Mouse (Mus musculus): ENCODE data around the gene Sgcb.

The Sgcb gene

GRCm38 (mm10) chr5:73647261-73647900 is at the start of gene Sgcb:
TSS of gene Sgcb (minus strand) at chr5:73647790.
- DNase-seq (ENCODE audit: low read depth, low spot score) = no peak

DNA sequence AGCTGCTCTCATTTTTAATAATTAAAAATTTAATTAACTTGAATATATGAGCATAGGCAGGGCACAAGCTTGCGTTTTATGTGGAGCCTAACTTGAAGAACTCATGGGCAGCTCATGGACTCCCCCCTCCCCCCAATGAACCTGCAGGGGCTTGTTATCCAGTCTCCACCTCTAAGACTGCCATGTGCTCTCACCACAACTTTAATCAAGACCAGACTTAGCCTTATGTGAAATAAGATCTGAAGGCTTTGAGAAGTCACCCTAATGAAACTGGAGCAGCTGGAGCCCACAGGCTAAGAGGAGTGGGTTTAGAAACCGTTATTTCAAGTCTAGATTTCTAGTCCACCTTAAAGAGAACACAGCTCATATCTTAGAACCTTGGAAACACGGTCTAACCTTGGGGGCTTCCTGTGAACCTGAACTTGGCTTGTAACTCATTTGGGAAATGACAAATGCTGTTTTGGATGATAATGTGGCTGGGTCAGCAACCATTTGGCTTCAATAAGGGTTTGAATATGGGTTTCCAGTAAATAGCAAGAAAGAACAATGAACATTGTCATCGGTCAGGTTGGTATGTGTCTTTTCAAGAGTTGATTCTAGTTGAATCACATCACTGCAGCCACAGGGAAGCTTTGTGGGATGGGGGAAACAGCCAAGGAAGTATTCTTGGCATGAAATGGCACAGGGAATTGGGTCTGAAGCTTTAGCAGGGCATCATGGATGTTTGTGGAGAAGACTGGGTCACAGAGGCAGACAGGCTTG is 46.8 kb upstream of the Sgcb start:
- no peak for DNase-seq (ENCODE audit: low read depth, low spot score)

GRCm38 (mm10) chr5:73693778-73694177 is 46.2 kb upstream of the Sgcb start:
- no peak for DNase-seq (ENCODE audit: low read depth, low spot score)

DNA sequence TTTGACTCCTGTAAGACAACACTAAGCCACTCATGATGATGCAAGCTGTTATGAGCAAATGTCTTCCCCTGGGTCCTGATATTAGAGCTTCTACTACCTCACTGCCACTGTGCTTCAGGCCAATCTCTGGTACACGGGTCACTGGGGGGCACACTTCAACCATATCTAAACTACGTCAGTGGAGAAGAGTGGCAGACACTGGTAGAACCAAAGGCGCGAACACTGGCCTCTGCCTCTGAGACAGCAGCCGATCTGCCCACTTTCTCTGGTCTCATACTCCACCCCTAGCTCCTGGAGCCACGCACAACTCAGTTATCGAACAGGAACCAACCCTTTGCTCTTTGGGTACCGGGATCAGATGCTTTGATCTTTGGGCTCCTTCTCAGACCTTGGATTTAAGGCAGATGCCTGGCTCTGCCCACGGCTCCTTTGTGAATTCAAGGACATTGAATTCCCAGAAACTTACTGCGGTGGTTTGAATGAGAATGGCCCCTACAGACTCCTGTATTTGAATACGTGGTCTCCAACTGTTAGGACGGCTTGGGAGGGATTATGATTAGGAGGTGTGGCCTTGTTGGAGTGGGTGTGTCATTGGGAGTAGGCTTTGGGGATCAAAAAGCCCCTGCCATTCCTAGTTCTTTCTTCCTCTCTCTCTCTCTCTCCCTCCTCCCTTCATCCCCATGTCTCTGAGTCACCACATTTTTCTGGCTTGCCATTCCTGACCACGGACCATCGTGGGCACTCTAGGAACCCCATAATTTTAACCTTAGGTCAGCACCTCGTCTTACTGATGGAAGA is 44.3 kb upstream of the Sgcb start:
- DNase-seq (ENCODE audit: low read depth, low spot score) = peak; percentile 56

DNA sequence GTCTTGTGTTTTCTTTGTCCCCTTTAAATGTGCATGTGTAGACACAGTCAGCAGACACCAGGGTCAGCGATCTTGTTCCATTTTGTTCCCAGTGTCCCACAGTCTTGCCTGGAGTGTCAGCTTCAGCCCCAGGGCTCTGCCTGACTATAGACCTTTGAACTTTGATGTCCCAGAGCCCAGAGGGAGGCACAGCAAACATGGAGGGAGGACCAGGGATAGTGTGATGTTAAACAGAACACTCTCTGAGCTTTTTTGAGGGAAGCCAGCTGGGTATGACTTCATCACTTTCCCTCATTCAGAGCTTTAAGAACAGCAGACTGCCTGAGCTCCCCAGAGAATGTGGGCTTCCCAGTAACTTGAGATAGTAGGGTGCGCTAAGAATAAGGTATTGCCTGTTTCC is 42.6 kb upstream of the Sgcb start:
- no peak for DNase-seq (ENCODE audit: low read depth, low spot score)

DNA sequence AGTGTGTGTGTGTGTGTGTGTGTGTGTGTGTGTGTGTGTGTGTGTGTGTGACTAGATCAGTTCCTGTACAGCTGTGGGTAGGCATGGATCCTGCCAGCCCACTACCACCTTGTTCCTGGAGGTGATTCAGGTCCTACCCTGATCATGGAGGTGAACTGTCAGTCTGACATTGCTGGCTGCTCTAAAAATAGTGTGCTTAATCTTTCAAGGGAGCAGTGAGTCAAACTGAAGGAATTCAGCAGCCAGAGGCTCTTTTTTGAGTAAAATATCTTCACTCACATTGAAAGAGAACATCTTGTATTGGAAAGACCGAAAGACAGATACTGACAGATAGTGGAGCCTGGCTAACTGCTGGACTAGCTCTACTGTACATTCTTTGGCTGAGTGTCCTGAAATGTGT is 41.0 kb upstream of the Sgcb start:
- no peak for DNase-seq (ENCODE audit: low read depth, low spot score)

- no peak for DNase-seq (ENCODE audit: low read depth, low spot score)
Observed at GRCm38 (mm10) chr5:73686149-73686548, 38.6 kb upstream of the Sgcb start.

DNA sequence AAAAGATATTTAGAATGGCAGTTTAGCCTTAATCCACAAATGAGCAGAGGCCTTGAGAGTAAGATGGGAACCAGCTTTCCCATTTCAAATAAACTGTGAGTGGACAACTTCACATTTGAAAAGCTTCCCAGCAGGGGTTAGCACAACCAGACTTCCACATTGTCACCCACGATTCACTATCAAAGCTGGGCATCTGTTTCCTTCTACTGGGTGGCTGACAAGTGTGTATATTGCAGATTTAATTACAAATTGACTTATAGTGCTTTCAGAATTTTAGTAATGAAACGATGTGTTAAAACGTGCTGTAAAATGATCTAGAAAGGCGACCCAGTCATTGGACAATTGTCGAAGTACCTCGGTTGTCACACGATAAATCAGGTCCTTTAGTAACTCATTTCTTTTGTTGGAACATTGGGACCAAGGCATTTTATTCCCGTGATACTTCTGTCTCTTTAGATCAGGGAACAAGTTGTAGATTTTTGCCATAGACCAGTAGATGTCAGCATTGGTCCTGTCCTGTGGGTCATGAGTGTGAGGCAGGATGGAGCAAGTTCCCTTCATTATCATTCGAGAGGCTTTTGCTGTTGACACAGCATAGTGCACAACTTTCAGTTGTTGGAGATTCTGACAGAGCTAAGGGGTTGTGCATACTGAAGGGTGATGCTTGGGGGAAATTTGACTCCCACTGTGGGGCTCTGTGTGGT is 36.3 kb upstream of the Sgcb start:
- DNase-seq (ENCODE audit: low read depth, low spot score) = no peak

DNA sequence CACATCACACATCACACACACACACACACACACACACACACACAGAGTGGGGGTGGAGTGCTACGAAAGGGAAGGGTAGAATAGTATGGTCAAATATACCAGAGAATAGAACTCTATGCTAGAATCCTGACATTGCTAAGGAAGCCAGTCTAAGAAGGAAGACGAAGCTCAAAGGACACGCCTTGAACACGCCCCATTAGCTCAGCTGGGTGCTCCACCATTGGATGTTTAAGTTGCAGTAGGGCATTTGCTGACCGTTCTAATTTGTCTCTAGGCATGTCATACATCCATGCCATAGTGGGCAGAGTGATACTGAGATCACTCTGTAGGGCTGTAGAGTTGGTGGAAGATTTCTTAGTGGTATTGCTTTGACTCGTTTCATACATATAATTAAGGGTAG is 35.6 kb upstream of the Sgcb start:
- no peak for DNase-seq (ENCODE audit: low read depth, low spot score)

GRCm38 (mm10) chr5:73676626-73677025 is 29.0 kb upstream of the Sgcb start:
- DNase-seq (ENCODE audit: low read depth, low spot score) = no peak

- no peak for DNase-seq (ENCODE audit: low read depth, low spot score)
Observed at GRCm38 (mm10) chr5:73675604-73676003, 28.0 kb upstream of the Sgcb start.

- DNase-seq (ENCODE audit: low read depth, low spot score) = no peak
Observed at GRCm38 (mm10) chr5:73669386-73669785, 21.8 kb upstream of the Sgcb start.

DNA sequence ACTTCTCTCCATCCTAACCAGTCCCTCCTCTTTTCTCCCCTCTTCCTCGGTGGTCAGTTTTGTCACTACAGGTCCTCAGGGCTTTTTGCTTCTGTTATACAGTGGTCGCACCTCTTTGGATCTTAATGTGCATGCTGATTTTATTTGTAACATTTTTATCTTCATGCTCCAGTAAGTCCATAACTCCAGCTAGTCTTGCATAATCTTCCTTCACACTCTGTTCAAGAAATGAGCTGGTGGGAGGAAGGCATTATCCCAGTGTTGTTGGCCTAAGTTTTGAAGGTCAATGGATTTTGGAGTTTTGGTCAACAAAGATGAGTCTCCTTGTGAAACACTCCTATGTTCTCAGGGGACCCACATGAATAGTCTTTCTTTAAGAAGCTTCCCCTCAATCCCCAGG is 20.3 kb upstream of the Sgcb start:
- DNase-seq (ENCODE audit: low read depth, low spot score) = no peak

GRCm38 (mm10) chr5:73666695-73667094 is 19.1 kb upstream of the Sgcb start:
- DNase-seq (ENCODE audit: low read depth, low spot score) = no peak

DNA sequence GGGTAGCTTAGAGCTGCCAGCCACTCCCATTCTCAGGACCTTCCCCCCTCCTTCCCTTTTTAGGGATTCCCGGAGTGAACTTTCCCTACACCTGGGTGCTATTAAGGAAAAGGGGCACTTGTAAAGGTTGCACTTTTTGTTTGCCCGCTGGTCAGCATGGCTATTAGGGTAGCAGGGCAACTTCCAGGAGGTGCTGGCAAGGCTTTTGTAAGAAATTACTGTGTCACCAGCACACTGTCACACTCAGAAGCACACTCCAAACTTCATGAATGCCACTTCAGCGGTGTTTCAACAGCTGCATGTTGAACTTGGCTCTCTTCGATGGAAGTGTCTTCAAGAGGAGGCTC is 4.2 kb upstream of the Sgcb start:
- DNase-seq (ENCODE audit: low read depth, low spot score) = no peak

DNA sequence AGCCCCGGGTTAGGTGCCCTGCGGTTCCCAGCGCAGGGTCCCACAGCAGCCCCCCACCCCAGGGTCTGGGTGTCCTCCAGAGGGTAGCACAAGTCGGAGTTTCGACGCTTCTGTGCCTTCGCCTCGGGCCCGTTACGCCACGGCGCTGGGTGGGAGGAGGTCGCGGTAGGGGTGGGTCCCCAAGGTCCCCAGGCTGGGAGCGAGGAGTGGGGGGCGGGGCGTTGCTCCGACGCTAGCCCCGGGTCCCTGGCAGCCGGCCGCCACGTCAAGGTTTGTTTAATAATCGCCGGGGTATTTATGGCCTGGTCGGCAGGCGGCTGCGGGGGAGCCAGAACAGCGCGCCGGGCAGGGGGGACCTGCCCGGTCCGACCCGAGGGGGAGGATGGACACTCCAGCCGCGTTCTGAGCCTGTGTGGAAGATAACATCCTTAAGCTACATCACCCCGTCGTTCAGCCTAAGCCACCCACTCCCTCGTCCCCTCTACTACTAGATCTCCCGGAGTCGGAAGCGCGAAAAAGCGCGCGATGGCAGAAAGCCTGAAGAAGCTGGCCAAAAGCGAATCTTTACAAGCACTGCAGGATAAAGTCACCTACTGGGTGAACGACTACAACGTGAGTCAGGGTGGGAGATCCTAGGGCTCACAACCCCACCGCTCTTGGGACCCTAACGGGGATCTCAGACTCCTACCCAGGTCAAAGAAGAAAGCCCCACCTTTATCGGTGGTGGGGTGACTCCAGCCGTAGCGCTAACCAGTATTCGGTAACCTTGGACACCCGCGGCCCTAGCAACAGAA is 3.7 kb upstream of the Sgcb start, which contains the start of gene Spata18:
Gene Spata18, plus strand, starts transcription at position 319 of the 794 bp plus-strand sequence.
- no peak for DNase-seq (ENCODE audit: low read depth, low spot score)

- DNase-seq (ENCODE audit: low read depth, low spot score) = no peak
Observed at GRCm38 (mm10) chr5:73650365-73650964, 2.9 kb upstream of the Sgcb start.

DNA sequence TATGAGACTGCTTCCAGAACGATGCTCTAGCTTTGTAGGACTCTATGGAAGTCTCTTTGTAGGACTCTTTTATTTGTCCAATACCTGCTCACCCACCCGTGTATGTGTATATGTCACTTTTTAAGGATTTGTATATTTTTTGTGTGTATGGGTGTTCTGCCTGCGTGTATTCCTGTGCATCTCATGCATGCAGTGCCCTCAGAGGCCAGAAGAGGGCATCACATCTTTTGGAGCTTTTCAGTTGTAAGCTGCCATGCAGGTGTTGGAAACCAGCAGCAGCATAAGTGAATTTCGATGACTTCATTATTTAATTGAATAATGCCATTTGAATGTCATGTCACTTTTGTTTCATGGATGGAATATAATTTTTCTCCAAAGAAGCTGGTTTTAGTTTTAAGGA is 5.5 kb downstream of the Sgcb start:
- DNase-seq (ENCODE audit: low read depth, low spot score) = no peak

GRCm38 (mm10) chr5:73641058-73641457 is 6.5 kb downstream of the Sgcb start:
- no peak for DNase-seq (ENCODE audit: low read depth, low spot score)

- DNase-seq (ENCODE audit: low read depth, low spot score) = no peak
Observed at GRCm38 (mm10) chr5:73637337-73638107, 10.1 kb downstream of the Sgcb start.
